Mouse (Mus musculus) kidney, postnatal 4 days (tissue): ENCODE measurements at regions not wholly inside any gene's neighbourhood (a gene's known extent, or its start where the extent isn't known, plus 50 kb on each side); places are given as distances from the start of the nearest gene placed in this dataset.

Source experiments
- DNase-seq, 2 experiments: peaks; one replicate each; pipeline ENCODE4 v3.0.0; 2021; ENCODE audit warnings: mixed read lengths in 2 of 2

GRCm38 (mm10) chr10:29921658-29922057, 278.7 kb downstream of the Cenpw start:
- DNase-seq = peak; percentile 1 to 5

DNA sequence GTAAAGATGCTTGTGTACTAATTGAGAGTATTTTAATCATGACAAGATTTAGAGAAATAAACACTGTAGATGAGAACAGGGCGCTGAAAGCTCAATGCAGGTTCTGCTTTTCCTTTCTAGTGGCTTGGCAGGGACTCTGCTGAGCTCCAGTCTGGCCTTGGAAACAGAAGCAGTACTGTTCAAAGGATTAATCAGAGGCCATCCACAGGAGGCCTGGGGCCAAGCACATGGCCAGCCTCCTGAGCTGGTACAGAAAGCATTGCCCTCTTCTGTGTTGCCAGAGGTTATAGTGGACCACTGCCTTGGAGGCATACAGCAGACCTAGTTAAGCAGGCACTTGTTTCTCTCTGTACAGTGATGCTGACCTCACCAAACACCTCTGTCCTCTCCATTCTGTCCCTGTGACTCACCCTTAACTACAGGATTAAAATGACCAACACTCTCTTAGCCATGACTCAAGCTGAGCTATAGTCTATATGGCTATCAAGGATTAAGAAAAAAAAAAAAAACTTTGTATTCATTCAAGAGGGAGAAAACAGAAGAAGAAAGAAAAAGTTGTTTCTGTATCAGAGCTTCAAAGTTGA, 302.5 kb downstream of the Cenpw start:
- DNase-seq = no peak

DNA sequence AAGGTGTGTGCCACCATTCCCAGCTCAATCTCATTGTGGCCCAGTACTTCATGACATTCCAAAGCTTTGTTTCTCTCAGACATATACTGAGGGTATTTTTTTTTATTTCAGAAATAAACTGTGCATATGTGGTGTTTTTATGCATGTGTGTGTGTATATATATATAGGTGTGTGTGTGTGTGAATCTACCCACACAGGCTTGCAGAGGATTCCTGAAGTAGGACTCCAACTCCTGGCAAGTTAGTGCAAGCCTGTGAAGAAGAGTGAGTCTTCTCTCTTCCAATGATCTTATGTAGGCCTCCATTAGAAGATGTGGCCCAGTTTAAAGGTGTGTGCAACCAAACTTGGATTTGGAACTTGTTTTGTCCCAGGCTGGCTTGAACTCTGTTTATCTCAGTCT, 328.9 kb upstream of the Rspo3 start:
- no peak for DNase-seq

DNA sequence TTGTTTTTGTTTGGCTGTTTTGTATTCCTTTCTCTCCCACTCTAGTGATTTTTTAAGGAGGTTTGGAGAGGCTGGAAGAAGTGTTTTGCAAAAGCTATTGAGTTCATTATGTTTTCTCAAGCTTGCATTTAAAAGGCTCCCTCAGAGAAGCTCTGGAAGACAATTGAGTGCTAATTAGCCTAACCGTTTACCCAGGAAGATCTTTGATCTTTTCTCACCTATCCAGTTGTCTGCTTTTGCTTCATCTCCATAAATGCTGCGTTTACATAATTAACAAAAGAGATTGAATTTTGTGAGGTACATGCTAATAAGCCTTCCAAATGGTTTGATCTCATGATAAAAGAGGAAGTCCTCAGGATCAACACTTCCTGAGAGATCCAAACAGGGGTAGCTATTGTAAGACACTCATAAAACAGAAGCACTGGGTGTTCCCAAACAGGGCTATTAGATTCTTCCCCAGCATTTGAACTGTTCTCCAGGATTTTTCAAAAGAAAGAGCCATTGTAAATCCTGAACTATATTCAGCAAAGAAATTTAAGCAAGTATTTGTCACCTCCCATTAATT, 320.2 kb upstream of the Rspo3 start:
- no peak for DNase-seq

GRCm38 (mm10) chr10:29852516-29852915, 316.8 kb upstream of the Rspo3 start:
- no peak for DNase-seq

DNA sequence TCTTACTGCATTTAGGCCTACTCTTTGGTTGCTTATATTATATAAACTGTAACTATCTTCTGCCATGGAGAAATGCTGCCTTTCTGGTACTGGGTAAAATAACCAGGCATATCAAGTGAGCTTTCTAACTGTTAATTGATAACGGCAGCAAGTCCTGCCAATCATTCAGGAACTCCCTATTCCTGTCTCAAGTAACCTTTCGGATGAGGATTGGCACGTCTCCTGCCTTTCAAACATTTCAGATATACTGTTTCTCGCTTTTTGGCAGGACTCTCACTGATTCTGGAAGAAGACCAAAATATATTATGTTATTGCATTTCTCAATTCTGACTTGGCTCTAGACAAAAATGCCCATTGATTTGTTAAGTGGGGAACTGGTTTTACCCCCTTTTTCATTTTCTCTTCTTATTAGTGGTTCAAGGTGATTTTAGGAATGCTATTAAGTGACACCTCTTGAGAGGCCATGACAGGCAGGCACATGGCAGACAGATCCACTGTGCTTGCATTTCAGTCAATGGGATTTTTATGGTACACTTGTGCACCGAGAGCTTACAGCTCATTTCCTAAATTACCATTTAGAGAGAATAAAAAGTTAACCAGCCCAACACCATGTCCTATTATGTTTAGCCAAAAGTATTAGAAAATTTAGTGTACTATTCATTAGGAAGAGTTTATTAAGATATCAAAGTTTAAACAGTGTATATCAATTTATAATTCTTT, 289.4 kb upstream of the Rspo3 start:
- DNase-seq = no peak

GRCm38 (mm10) chr10:29824413-29824812, 288.7 kb upstream of the Rspo3 start:
- DNase-seq = no peak

DNA sequence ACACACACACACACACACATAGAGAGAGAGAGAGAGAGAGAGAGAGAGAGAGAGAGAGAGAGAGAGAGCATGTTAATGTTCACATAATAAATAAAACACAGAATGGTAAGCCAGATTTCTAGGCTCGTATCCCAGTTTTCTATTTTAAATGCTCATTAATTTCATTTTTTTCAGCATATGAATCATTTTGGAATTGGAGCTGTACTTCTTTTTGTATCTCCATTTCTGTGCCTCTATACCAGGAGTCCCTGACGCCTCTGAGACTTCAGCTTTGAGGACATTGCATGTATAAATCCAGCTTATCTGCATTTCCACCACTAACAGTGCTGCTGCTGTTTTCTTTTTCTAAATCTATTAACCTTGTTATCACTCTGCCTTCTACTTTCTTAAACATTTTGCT, 287.5 kb upstream of the Rspo3 start:
- DNase-seq = no peak

GRCm38 (mm10) chr10:29803915-29804545, 268.4 kb upstream of the Rspo3 start:
- peak; percentile 68 to 70 for DNase-seq

DNA sequence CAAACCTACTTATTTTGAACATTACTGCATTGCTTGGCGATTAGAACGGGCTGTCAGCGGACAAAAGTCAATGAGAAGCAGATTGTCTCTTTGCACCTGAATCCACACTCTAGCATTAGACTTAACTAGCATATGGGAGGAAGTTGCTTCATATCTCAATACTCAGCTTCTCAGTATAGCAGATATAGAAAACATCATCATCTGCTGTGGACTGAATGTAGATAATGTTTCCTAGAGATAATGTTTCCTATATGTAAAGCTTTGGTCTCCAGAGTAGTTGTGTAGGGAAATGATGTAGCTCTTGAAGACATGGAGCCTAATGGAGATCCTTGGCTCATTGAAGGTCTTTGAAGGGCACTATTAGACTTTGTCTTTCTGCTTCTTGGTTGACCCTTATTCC, 267.0 kb upstream of the Rspo3 start:
- no peak for DNase-seq

DNA sequence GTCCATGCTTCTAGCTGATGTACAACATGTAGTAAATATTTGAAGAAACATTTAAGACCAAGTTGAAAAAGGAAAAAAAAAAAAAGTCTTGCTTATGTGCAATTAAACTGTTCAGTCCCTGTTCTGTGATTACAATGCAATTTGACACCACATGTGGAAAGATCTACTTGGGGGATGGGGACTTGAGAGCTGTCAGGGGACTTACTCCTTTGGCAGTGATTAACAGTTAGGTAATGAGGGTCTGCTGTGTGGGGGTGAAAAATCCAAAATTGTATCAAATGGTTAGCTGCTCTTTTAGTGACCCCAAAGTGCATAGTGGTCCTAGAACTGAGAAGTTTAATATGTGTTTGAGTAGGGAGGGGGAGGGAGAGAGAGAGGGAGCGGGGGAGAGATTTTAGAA, 259.0 kb upstream of the Rspo3 start:
- DNase-seq = no peak

DNA sequence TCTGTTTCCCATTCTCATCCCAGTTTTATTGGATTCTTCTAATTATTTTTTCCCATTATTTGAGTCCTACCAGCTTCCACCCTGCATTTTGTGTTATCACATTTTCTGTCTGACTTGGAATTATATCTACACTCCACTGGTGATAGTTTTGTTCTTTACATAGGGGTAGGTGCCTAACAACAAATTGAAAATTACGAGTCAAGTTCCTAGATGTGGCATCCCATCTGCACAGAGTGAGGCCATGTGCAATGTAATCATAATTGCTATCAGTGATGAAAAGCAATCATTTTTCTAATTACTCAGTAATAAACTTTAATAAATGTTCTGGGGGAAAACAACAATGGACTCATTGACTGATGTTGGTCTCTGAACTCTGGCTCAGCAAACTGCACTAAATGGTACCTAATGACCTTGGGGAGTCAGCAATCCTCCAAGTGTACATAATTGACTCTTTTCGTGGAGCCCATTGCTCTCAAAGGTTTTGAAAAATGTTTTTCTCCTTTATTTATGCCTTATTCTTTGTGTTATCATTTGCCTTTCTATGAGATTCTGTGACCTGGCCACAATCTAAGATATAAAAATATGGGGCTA, 250.6 kb upstream of the Rspo3 start:
- DNase-seq = no peak

DNA sequence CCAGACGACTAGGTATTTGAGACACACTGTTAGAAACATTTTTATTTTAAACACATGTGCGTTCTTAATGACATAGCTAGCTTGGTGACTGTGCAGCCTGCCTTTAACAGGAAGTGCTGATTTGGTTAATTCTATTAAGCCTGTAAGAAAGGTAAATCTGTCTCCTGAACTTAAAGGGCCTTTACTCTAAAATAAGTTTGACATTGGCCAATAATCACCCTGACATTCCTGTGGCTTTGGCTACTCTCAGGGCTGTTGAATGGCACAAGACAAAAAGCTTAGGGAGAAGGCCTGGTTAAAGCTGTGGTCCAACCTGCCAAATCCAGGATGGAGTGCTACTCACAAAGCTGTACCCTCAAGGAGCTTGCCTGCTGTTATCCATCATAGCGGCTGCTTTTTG, 201.0 kb upstream of the Rspo3 start:
- no peak for DNase-seq

DNA sequence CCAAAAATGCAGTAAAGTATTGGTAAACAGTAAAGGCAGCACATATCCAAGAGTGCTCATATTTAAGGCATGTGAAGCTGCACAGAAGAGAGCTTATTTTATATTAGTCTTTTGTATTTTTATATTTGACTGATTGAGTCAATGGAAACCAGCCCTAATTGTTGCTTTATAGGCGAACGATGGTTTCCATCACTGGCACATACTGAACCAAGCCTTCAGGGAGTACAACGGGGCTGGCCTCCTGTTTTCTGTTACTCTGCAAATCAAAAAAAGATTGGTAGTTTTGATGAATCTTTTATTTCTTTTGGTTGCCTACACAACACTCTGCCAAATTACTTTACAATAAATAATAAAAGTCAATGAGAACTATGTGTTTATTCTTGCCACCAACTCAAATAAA, 189.7 kb upstream of the Rspo3 start:
- DNase-seq = no peak

DNA sequence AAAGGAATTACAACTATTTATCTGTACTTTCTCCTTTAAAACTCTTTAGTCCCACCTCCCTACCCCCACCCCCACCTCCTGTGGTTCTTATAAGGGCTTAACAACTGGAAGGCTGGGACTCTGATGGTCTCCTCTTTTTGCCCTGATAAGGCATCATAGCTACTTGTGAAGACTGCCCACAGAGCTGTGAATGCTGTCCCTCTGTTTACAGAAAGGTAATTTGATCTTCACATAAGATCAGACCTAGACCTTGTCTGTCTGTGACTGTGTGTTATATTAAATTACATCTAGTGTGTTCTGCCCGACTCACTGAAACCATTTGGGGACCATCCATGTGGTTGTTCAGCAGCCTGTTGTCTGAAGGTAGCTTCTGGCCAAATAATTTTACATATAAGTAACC, 175.3 kb upstream of the Rspo3 start:
- no peak for DNase-seq

DNA sequence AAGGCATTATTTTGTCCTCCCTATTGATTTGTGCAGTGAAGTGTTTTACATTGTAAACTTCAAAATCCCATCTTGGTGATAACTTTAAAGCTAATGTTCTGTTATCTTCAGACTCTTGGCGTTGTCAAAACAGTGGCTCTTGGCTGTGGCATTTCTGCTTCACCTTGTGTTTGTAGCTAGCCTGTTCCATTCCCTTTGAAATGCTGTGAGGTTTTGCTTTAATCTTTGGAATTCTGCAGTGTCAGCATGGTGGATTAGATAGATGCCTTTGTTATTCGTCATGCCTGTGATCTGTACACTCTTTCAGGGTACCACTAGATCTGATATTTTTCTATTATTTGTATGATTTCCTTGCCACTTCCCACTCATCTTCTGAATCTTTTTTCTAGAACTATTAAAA, 173.0 kb upstream of the Rspo3 start:
- DNase-seq = no peak

- DNase-seq = no peak
Measured at GRCm38 (mm10) chr10:29693009-29693935, 157.6 kb upstream of the Rspo3 start.

GRCm38 (mm10) chr10:29689529-29689928, 153.9 kb upstream of the Rspo3 start:
- DNase-seq = no peak

DNA sequence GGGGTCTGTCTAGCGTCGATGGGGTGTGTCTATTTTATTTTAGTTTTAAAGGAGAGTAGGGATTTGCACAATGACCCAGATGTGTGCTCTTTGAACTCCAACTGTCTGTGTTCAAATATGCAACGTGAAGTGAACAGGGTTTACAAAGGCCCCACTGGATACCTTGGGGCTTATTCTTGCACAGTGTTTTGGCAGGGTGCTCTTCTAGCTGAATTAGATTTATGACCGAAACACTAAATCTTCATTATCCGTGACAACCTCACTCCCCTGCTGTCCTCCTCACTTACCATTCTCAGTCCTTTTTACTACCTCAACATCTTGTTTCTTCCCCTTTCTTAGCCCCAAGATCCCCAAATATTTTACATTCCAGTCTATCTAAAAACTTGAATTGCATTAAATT, 151.3 kb upstream of the Rspo3 start:
- no peak for DNase-seq

- DNase-seq = no peak
Measured at GRCm38 (mm10) chr10:29674377-29674776, 138.7 kb upstream of the Rspo3 start.

GRCm38 (mm10) chr10:29661752-29662151, 126.1 kb upstream of the Rspo3 start:
- no peak for DNase-seq

GRCm38 (mm10) chr10:29640249-29640648, 104.6 kb upstream of the Rspo3 start:
- DNase-seq = no peak

- no peak for DNase-seq
Measured at GRCm38 (mm10) chr10:29635828-29636227, 100.2 kb upstream of the Rspo3 start.
